Mouse (Mus musculus): Measurements from ENCODE around the gene Cd2. TPM values are rescaled to one million over a fixed set of nuclear protein-coding genes. Genes with fewer than 3 reads are reported as not detected.

Cd2 gene
- polyA plus RNA-seq, 1 experiment from 2014 or later, result not detected

GRCm38 (mm10) chr3:101285851-101286250 lies 1.9 kb downstream of the Cd2 start:
- no peak overlapping the region for H3K27ac ChIP-seq

GRCm38 (mm10) chr3:101285021-101285615 lies 2.6 kb downstream of the Cd2 start:
- 89% methylated on average over 5 of the region's 5 CpGs for WGBS
- Histone ChIP-seq H3K36me3 (replicated peaks; ENCODE audit: control insufficient read depth, insufficient read depth) (no peaks in the 10 kb centered on the region), H3K4me1 (replicated peaks; ENCODE audit: control insufficient read depth, insufficient read depth, low read length) (no peaks in the 10 kb centered on the region), H3K4me3 (replicated peaks; ENCODE audit: low read length) (no peak overlapping the region), H3K27me3 (ENCODE audit: control insufficient read depth, insufficient read depth, low read length) (no peaks in the 10 kb centered on the region), H3K4me2 (replicated peaks) (no peak overlapping the region), H3K9me3 (ENCODE audit: control insufficient read depth, low read length) (no peaks in the 10 kb centered on the region), H3K9ac (no peak overlapping the region), H3K27ac (no peak overlapping the region)
- ATAC-seq (ENCODE audit: low FRiP score) (no peak), DNase-seq (ENCODE audit: low spot score) (no peak)

More at GRCm38 (mm10) chr3:101285851-101286250, 1.9 kb downstream of the Cd2 start:
- WGBS, result 90% methylated on average over 12 of the region's 12 CpGs
- DNase-seq (ENCODE audit: low spot score), result no peak
- no peaks in the 10 kb centered on the region for H3K36me3 ChIP-seq (replicated peaks; ENCODE audit: control insufficient read depth, insufficient read depth)
- H3K4me2 ChIP-seq (replicated peaks), result no peak overlapping the region
- H3K9ac ChIP-seq, result no peak overlapping the region
- H3K4me3 ChIP-seq (replicated peaks; ENCODE audit: low read length), result no peak overlapping the region
- no peaks in the 10 kb centered on the region for H3K27me3 ChIP-seq (ENCODE audit: control insufficient read depth, insufficient read depth, low read length)
- no peak for ATAC-seq (ENCODE audit: low FRiP score)
- no peaks in the 10 kb centered on the region for H3K9me3 ChIP-seq (ENCODE audit: control insufficient read depth, low read length)
- H3K4me1 ChIP-seq (replicated peaks; ENCODE audit: control insufficient read depth, insufficient read depth, low read length), result no peaks in the 10 kb centered on the region

GRCm38 (mm10) chr3:101283869-101284706 lies 3.7 kb downstream of the Cd2 start:
- ATAC-seq (ENCODE audit: low FRiP score) (no peak), DNase-seq (ENCODE audit: low spot score) (no peak)
- Histone ChIP-seq H3K36me3 (replicated peaks; ENCODE audit: control insufficient read depth, insufficient read depth) (no peaks in the 10 kb centered on the region), H3K4me1 (replicated peaks; ENCODE audit: control insufficient read depth, insufficient read depth, low read length) (no peaks in the 10 kb centered on the region), H3K9ac (no peak overlapping the region), H3K4me2 (replicated peaks) (no peak overlapping the region), H3K9me3 (ENCODE audit: control insufficient read depth, low read length) (no peaks in the 10 kb centered on the region), H3K4me3 (replicated peaks; ENCODE audit: low read length) (no peak overlapping the region), H3K27ac (no peak overlapping the region), H3K27me3 (ENCODE audit: control insufficient read depth, insufficient read depth, low read length) (no peaks in the 10 kb centered on the region)
- 90% methylated on average over 13 of the region's 13 CpGs for WGBS

- Histone ChIP-seq H3K27me3 (ENCODE audit: control insufficient read depth, insufficient read depth, low read length) (no peaks in the 10 kb centered on the region), H3K4me2 (replicated peaks) (no peak overlapping the region), H3K27ac (no peak overlapping the region), H3K36me3 (replicated peaks; ENCODE audit: control insufficient read depth, insufficient read depth) (no peaks in the 10 kb centered on the region), H3K9me3 (ENCODE audit: control insufficient read depth, low read length) (no peaks in the 10 kb centered on the region), H3K4me3 (replicated peaks; ENCODE audit: low read length) (no peak overlapping the region), H3K9ac (no peak overlapping the region), H3K4me1 (replicated peaks; ENCODE audit: control insufficient read depth, insufficient read depth, low read length) (no peaks in the 10 kb centered on the region)
- WGBS, result 82% methylated on average over 4 of the region's 4 CpGs
- ATAC-seq (ENCODE audit: low FRiP score), result no peak
- no peak for DNase-seq (ENCODE audit: low spot score)
These were observed 4.3 kb downstream of the Cd2 start for GRCm38 (mm10) chr3:101283441-101283840.

GRCm38 (mm10) chr3:101282556-101283180 lies 5.1 kb downstream of the Cd2 start:
- Histone ChIP-seq H3K27me3 (ENCODE audit: control insufficient read depth, insufficient read depth, low read length) (no peaks in the 10 kb centered on the region), H3K4me3 (replicated peaks; ENCODE audit: low read length) (no peak overlapping the region), H3K9me3 (ENCODE audit: control insufficient read depth, low read length) (no peaks in the 10 kb centered on the region), H3K4me2 (replicated peaks) (no peak overlapping the region), H3K36me3 (replicated peaks; ENCODE audit: control insufficient read depth, insufficient read depth) (no peaks in the 10 kb centered on the region), H3K4me1 (replicated peaks; ENCODE audit: control insufficient read depth, insufficient read depth, low read length) (no peaks in the 10 kb centered on the region), H3K27ac (no peak overlapping the region), H3K9ac (no peak overlapping the region)
- WGBS, result 87% methylated on average over 9 of the region's 9 CpGs
- DNase-seq (ENCODE audit: low spot score) (no peak), ATAC-seq (ENCODE audit: low FRiP score) (no peak)

- Histone ChIP-seq H3K4me1 (replicated peaks; ENCODE audit: control insufficient read depth, insufficient read depth, low read length) (no peaks in the 10 kb centered on the region), H3K9ac (no peak overlapping the region), H3K4me3 (replicated peaks; ENCODE audit: low read length) (no peak overlapping the region), H3K36me3 (replicated peaks; ENCODE audit: control insufficient read depth, insufficient read depth) (no peaks in the 10 kb centered on the region), H3K9me3 (ENCODE audit: control insufficient read depth, low read length) (no peaks in the 10 kb centered on the region), H3K4me2 (replicated peaks) (no peak overlapping the region), H3K27ac (no peak overlapping the region), H3K27me3 (ENCODE audit: control insufficient read depth, insufficient read depth, low read length) (no peaks in the 10 kb centered on the region)
- ATAC-seq (ENCODE audit: low FRiP score) (no peak), DNase-seq (ENCODE audit: low spot score) (no peak)
- WGBS, result 71% methylated on average over 4 of the region's 4 CpGs
These were observed 5.9 kb downstream of the Cd2 start for GRCm38 (mm10) chr3:101281841-101282240.

- H3K9me3 ChIP-seq (ENCODE audit: control insufficient read depth, low read length), result no peaks in the 10 kb centered on the region
- no peak overlapping the region for H3K4me2 ChIP-seq (replicated peaks)
- no peak overlapping the region for H3K27ac ChIP-seq
- 0 out of 2 replicates have a peak, but pooled peaks have one; percentile 18 for ATAC-seq (ENCODE audit: low FRiP score)
- no peak overlapping the region for H3K4me3 ChIP-seq (replicated peaks; ENCODE audit: low read length)
- H3K9ac ChIP-seq, result no peak overlapping the region
- no peaks in the 10 kb centered on the region for H3K4me1 ChIP-seq (replicated peaks; ENCODE audit: control insufficient read depth, insufficient read depth, low read length)
- WGBS, result 53% methylated on average over 15 of the region's 15 CpGs
- no peaks in the 10 kb centered on the region for H3K36me3 ChIP-seq (replicated peaks; ENCODE audit: control insufficient read depth, insufficient read depth)
- H3K27me3 ChIP-seq (ENCODE audit: control insufficient read depth, insufficient read depth, low read length), result no peaks in the 10 kb centered on the region
- DNase-seq (ENCODE audit: low spot score), result no peak
These were observed 7.1 kb downstream of the Cd2 start for GRCm38 (mm10) chr3:101280348-101281311.

- 81% methylated on average over 10 of the region's 10 CpGs for WGBS
- no peak for DNase-seq (ENCODE audit: low spot score)
These were observed 8.2 kb downstream of the Cd2 start for GRCm38 (mm10) chr3:101279561-101279960.

More at GRCm38 (mm10) chr3:101279561-101279960, 8.2 kb downstream of the Cd2 start:
- no peaks in the 10 kb centered on the region for H3K4me1 ChIP-seq (replicated peaks; ENCODE audit: control insufficient read depth, insufficient read depth, low read length)
- no peaks in the 10 kb centered on the region for H3K36me3 ChIP-seq (replicated peaks; ENCODE audit: control insufficient read depth, insufficient read depth)
- H3K27me3 ChIP-seq (ENCODE audit: control insufficient read depth, insufficient read depth, low read length), result no peaks in the 10 kb centered on the region
- H3K9ac ChIP-seq, result no peak overlapping the region
- H3K27ac ChIP-seq, result no peak overlapping the region
- ATAC-seq (ENCODE audit: low FRiP score), result no peak
- H3K9me3 ChIP-seq (ENCODE audit: control insufficient read depth, low read length), result no peaks in the 10 kb centered on the region
- no peak overlapping the region for H3K4me3 ChIP-seq (replicated peaks; ENCODE audit: low read length)
- no peak overlapping the region for H3K4me2 ChIP-seq (replicated peaks)

All from hindbrain, embryonic 14.5 days (tissue).